16 mouse cellular contexts compared by ENCODE assay signal in the genomic region with DNA sequence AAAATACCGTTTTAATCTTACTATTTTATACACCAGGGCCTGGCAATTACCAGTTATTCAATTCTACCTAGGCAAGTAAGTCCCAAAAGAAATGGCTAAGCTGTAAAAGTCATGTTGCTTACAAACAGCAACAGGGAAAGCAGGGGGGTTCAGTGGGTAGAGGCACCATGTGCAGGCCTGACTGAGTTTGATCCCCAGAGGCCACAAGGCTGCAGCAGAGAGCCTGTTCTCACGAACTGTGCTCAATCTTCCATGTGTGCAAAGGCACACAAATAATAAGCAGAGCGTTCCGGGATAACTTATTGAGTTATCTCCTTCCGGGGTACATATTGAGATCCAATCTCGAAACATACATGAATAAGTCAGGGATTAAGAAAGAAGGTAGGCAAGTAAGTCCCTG. TPM values are rescaled to one million over a fixed set of nuclear protein-coding genes. Genes with fewer than 3 reads are reported as not detected.
A peak's percentile ranks its signal among the peaks of the same experiment; 100 is the strongest.
DNase-seq lines count a peak whose midpoint lies in the region; ATAC-seq and TF ChIP-seq lines count a peak whose summit lies in the region.
"Had no signal": no experiment of that assay in that cellular context is flagged by ENCODE, and none has a peak within 500 bp of the region (broad histone marks: within the 10 kb centered on the region; RNA-seq: fewer than 3 reads in every experiment).

No protein-coding gene starts in this region.

- 0 out of 2 replicates have a peak, but pooled peaks have one; percentile 11 for TF ChIP-seq CTCF in intestine, postnatal 0 days (IDR thresholded peaks at IDR 0.05; ENCODE audit: low read depth)
- TF ChIP-seq CTCF in lung, postnatal 0 days (IDR thresholded peaks at IDR 0.05): peak; percentile 27
- peak; percentile 25; the same call in 1 of the 2 replicates for TF ChIP-seq CTCF in bone marrow, adult 2 months (IDR thresholded peaks at IDR 0.05; ENCODE audit: control insufficient read depth, insufficient read depth, low read length)

- no peak for DNase-seq in lung, postnatal 0 days (ENCODE audit: low spot score)
- DNase-seq in lung, adult 18-20 months: no peak
- DNase-seq in thymus, postnatal 4 days: peak; percentile 50
- no peak for DNase-seq in cerebellum, postnatal 4 days (ENCODE audit: low spot score in 2 of 2)
- DNase-seq: adrenal gland, postnatal 10 days; cerebellum, adult 2 months; forebrain, postnatal 0 days; heart, adult 11 months; lung, embryonic 14.5 days; midbrain, embryonic 14.5 days; right cerebral cortex, adult 18-20 months had no signal

- H3K4me2 ChIP-seq in intestine, postnatal 0 days (replicated peaks; ENCODE audit: low read depth): no peak overlapping the region
- H3K4me2 ChIP-seq in intestine, embryonic 15.5 days (replicated peaks): no peak overlapping the region
- H3K4me2 ChIP-seq in lung, postnatal 0 days (replicated peaks; ENCODE audit: low read depth, low read length): no peak overlapping the region
- H3K4me2 ChIP-seq: limb, embryonic 13.5 days; lung, embryonic 14.5 days; stomach, embryonic 15.5 days had no signal

- WGBS in intestine, postnatal 0 days: 89% methylated on average over 6 of the region's 6 CpGs
- 86% methylated on average over 6 of the region's 6 CpGs for WGBS in intestine, embryonic 15.5 days
- WGBS in lung, postnatal 0 days: 86% methylated on average over 6 of the region's 6 CpGs
- 82% methylated on average over 6 of the region's 6 CpGs for WGBS in bone marrow, adult 2 months

- ATAC-seq in intestine, postnatal 0 days: no peak
- ATAC-seq in intestine, embryonic 15.5 days: no peak
- ATAC-seq in lung, postnatal 0 days: no peak
- ATAC-seq: forebrain, postnatal 0 days had no signal

- TF ChIP-seq POLR2A in bone marrow, adult 2 months (IDR thresholded peaks at IDR 0.05; ENCODE audit: borderline replicate concordance, control insufficient read depth, low read depth, low read length): no peak

- no peaks in the 10 kb centered on the region for H3K36me3 ChIP-seq in intestine, postnatal 0 days (ENCODE audit: control insufficient read depth, insufficient read depth)
- H3K36me3 ChIP-seq in intestine, embryonic 15.5 days: no peaks in the 10 kb centered on the region
- H3K36me3 ChIP-seq in lung, postnatal 0 days (ENCODE audit: insufficient read depth, low read length): no peaks in the 10 kb centered on the region
- H3K36me3 ChIP-seq: limb, embryonic 13.5 days; stomach, embryonic 15.5 days had no signal

- H3K9ac ChIP-seq in intestine, postnatal 0 days (ENCODE audit: low read depth, low read length): no peak overlapping the region
- H3K9ac ChIP-seq in intestine, embryonic 15.5 days: no peak overlapping the region
- H3K9ac ChIP-seq in lung, postnatal 0 days (replicated peaks; ENCODE audit: low read depth): no peak overlapping the region
- H3K9ac ChIP-seq: forebrain, postnatal 0 days; limb, embryonic 13.5 days; lung, embryonic 14.5 days; stomach, embryonic 15.5 days had no signal

- H3K4me3 ChIP-seq in intestine, postnatal 0 days (ENCODE audit: low read depth, low read length): no peak overlapping the region
- no peak overlapping the region for H3K4me3 ChIP-seq in intestine, embryonic 15.5 days (replicated peaks)
- no peak overlapping the region for H3K4me3 ChIP-seq in lung, postnatal 0 days (ENCODE audit: low read depth, low read length)
- H3K4me3 ChIP-seq in bone marrow, adult 2 months (replicated peaks; ENCODE audit: control insufficient read depth, low read depth, low read length): no peak overlapping the region
- H3K4me3 ChIP-seq: limb, embryonic 13.5 days; stomach, embryonic 15.5 days had no signal

- H3K27me3 ChIP-seq in intestine, postnatal 0 days (replicated peaks; ENCODE audit: control insufficient read depth, insufficient read depth, low read length): no peaks in the 10 kb centered on the region; the same call in 1 of the 2 replicates
- no peaks in the 10 kb centered on the region for H3K27me3 ChIP-seq in intestine, embryonic 15.5 days (replicated peaks)
- H3K27me3 ChIP-seq in lung, postnatal 0 days (replicated peaks; ENCODE audit: insufficient read depth, low read length): no peaks in the 10 kb centered on the region
- H3K27me3 ChIP-seq: stomach, embryonic 15.5 days had no signal

- no peak for TF ChIP-seq EP300 in lung, postnatal 0 days (IDR thresholded peaks at IDR 0.05)

- no peak overlapping the region for H3K27ac ChIP-seq in intestine, postnatal 0 days (ENCODE audit: low read depth, low read length)
- no peak overlapping the region for H3K27ac ChIP-seq in intestine, embryonic 15.5 days
- H3K27ac ChIP-seq in lung, postnatal 0 days (ENCODE audit: low read length): no peak overlapping the region
- no peak overlapping the region for H3K27ac ChIP-seq in bone marrow, adult 2 months (ENCODE audit: control insufficient read depth, insufficient read depth, low read depth, low read length, poor library complexity)
- H3K27ac ChIP-seq: limb, embryonic 13.5 days; stomach, embryonic 15.5 days had no signal

- H3K4me1 ChIP-seq in intestine, postnatal 0 days (replicated peaks; ENCODE audit: control insufficient read depth, insufficient read depth, low read length): no peaks in the 10 kb centered on the region
- H3K4me1 ChIP-seq in intestine, embryonic 15.5 days (replicated peaks): no peaks in the 10 kb centered on the region
- H3K4me1 ChIP-seq in lung, postnatal 0 days (ENCODE audit: insufficient read depth, low read depth, low read length): no peaks in the 10 kb centered on the region
- H3K4me1 ChIP-seq in bone marrow, adult 2 months (ENCODE audit: control insufficient read depth, insufficient read depth, low read length): no peaks in the 10 kb centered on the region; the same call in 1 of the 2 replicates
- H3K4me1 ChIP-seq: limb, embryonic 13.5 days; stomach, embryonic 15.5 days had no signal

- no peaks in the 10 kb centered on the region for H3K9me3 ChIP-seq in intestine, postnatal 0 days (ENCODE audit: control insufficient read depth)
- H3K9me3 ChIP-seq in intestine, embryonic 15.5 days: no peaks in the 10 kb centered on the region
- H3K9me3 ChIP-seq in lung, postnatal 0 days (ENCODE audit: low read length): no peaks in the 10 kb centered on the region
- H3K9me3 ChIP-seq: limb, embryonic 13.5 days; stomach, embryonic 15.5 days had no signal

RNA-seq across cellular contexts. Expression of a gene that starts 12.3 kb away (rescaled TPM):
- polyA plus RNA-seq in intestine, postnatal 0 days (2015; fragmentation: Nextera tagmentation; extraction: Ambion mirVana): 4.3 and 4.5 TPM in 2 replicates
- polyA plus RNA-seq in intestine, embryonic 15.5 days (2015; fragmentation: Nextera tagmentation; extraction: Ambion mirVana): 10.9 and 12.6 TPM in 2 replicates
- polyA plus RNA-seq in lung, postnatal 0 days (2015; fragmentation: Nextera tagmentation; extraction: Ambion mirVana): 46.0 and 61.6 TPM in 2 replicates
- 7.6 and 12.0 TPM in 2 replicates for polyA plus RNA-seq in bone marrow, adult 2 months (2011; ENCODE audit: insufficient read depth, insufficient read length, low replicate concordance, missing spikeins)
